In the genomic region with DNA sequence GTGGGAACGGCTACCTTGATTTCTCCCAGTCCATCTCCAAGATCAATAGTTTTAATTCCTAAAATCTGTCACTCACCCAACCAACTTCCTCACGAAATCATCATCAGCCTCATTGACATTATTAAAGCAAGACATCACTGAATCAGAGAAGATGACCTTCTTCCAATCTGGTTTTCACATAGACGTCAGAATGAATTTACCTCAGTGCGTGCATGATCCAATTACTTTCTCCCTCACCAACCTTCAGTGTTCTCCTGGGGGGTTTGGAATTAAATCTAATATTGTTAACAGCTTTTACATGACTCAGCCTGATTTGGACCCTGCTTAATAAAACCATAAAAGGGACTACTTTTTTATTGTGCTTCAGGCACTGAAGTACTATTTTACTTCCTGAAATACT, we compare ENCODE assay signal across 25 mouse cellular contexts.
"Had no signal": no experiment of that assay in that cellular context is flagged by ENCODE, and none has a peak within 500 bp of the region (broad histone marks: within the 10 kb centered on the region; RNA-seq: fewer than 3 reads in every experiment).

No protein-coding gene starts in this region.

- H3K27me3 ChIP-seq: heart, embryonic 12.5 days; hindbrain, embryonic 13.5 days; hindbrain, embryonic 15.5 days; intestine, embryonic 15.5 days; limb, embryonic 12.5 days had no signal

- H3K4me1 ChIP-seq: heart, embryonic 10.5 days; heart, embryonic 12.5 days; hindbrain, embryonic 10.5 days; hindbrain, embryonic 13.5 days; hindbrain, embryonic 15.5 days; intestine, embryonic 15.5 days; limb, embryonic 10.5 days; limb, embryonic 12.5 days had no signal

- ATAC-seq: inflammation-experienced regulatory T-cells, adult 6 months; intestine, embryonic 15.5 days; intestine, postnatal 0 days had no signal

- H3K4me2 ChIP-seq: heart, embryonic 12.5 days; hindbrain, embryonic 13.5 days; hindbrain, embryonic 15.5 days; intestine, embryonic 15.5 days; limb, embryonic 12.5 days; liver, embryonic 11.5 days had no signal

- H3K9ac ChIP-seq: heart, embryonic 12.5 days; hindbrain, embryonic 13.5 days; hindbrain, embryonic 15.5 days; intestine, embryonic 15.5 days; limb, embryonic 12.5 days had no signal

- DNase-seq: gastrocnemius, adult 2 months; gastrocnemius, postnatal 10 days; gastrocnemius, postnatal 25 days; heart, adult 18-20 months; heart, postnatal 10 days; heart, postnatal 4 days; kidney, adult 18-20 months; kidney, adult 8-10 months; kidney, postnatal 10 days; kidney, postnatal 25 days; kidney, postnatal 4 days; liver had no signal

- H3K27ac ChIP-seq: gastrocnemius, adult 2 months; heart, embryonic 10.5 days; hindbrain, embryonic 10.5 days; hindbrain, embryonic 13.5 days; hindbrain, embryonic 15.5 days; intestine, embryonic 15.5 days; layer of hippocampus, adult 2 months; left cerebral cortex, adult 2 months; limb, embryonic 10.5 days; limb, embryonic 12.5 days had no signal

- H3K4me3 ChIP-seq: gastrocnemius, adult 2 months; heart, embryonic 10.5 days; heart, embryonic 12.5 days; hindbrain, embryonic 10.5 days; hindbrain, embryonic 13.5 days; hindbrain, embryonic 15.5 days; intestine, embryonic 15.5 days; layer of hippocampus, adult 2 months; left cerebral cortex, adult 2 months; limb, embryonic 10.5 days; limb, embryonic 12.5 days had no signal

- H3K9me3 ChIP-seq: heart, embryonic 10.5 days; heart, embryonic 12.5 days; hindbrain, embryonic 10.5 days; hindbrain, embryonic 13.5 days; hindbrain, embryonic 15.5 days; intestine, embryonic 15.5 days; limb, embryonic 10.5 days; limb, embryonic 12.5 days had no signal

- H3K36me3 ChIP-seq: heart, embryonic 10.5 days; heart, embryonic 12.5 days; hindbrain, embryonic 10.5 days; hindbrain, embryonic 13.5 days; hindbrain, embryonic 15.5 days; intestine, embryonic 15.5 days; limb, embryonic 10.5 days; limb, embryonic 12.5 days had no signal
